Mouse (Mus musculus): ENCODE results near the gene Mcemp1.
A peak's percentile ranks its signal among the peaks of the same experiment; 100 is the strongest.

The Mcemp1 gene

GRCm38 (mm10) chr8:3665507-3665906, at the start of gene Mcemp1:
TSS of gene Mcemp1 (plus strand) at chr8:3665754.
- no peak for DNase-seq (ENCODE audit: low read depth)

GRCm38 (mm10) chr8:3621199-3621970, 44.2 kb upstream of the Mcemp1 start, which contains the start of the genes Xab2 and Pet100:
TSS of gene Xab2 (minus strand) at chr8:3621316.
TSS of gene Pet100 (plus strand) at chr8:3621548.
- peak; percentile 100 for DNase-seq (ENCODE audit: low read depth)

GRCm38 (mm10) chr8:3622119-3622518, 43.4 kb upstream of the Mcemp1 start:
- DNase-seq (ENCODE audit: low read depth), result no peak

- DNase-seq (ENCODE audit: low read depth), result no peak
Measured at GRCm38 (mm10) chr8:3625445-3625844, 40.1 kb upstream of the Mcemp1 start, which contains the start of gene Pcp2. TSS of gene Pcp2 (minus strand) at chr8:3625545.

GRCm38 (mm10) chr8:3626971-3627370, 38.6 kb upstream of the Mcemp1 start:
- DNase-seq (ENCODE audit: low read depth), result no peak

- peak; percentile 73 for DNase-seq (ENCODE audit: low read depth)
Measured at GRCm38 (mm10) chr8:3628014-3628413, 37.5 kb upstream of the Mcemp1 start.

- peak; percentile 94 for DNase-seq (ENCODE audit: low read depth)
Measured at GRCm38 (mm10) chr8:3630647-3631477, 34.7 kb upstream of the Mcemp1 start, which contains the start of gene Stxbp2. TSS of gene Stxbp2 (plus strand) at chr8:3630955.

GRCm38 (mm10) chr8:3631478-3631875, 34.1 kb upstream of the Mcemp1 start:
- peak; percentile 59 for DNase-seq (ENCODE audit: low read depth)

GRCm38 (mm10) chr8:3645804-3646203, 19.8 kb upstream of the Mcemp1 start:
- peak; percentile 66 for DNase-seq (ENCODE audit: low read depth)

- DNase-seq (ENCODE audit: low read depth), result no peak
Measured at GRCm38 (mm10) chr8:3646824-3647531, 18.6 kb upstream of the Mcemp1 start.

GRCm38 (mm10) chr8:3647561-3647960, 18.0 kb upstream of the Mcemp1 start:
- no peak for DNase-seq (ENCODE audit: low read depth)

- DNase-seq (ENCODE audit: low read depth), result no peak
Measured at GRCm38 (mm10) chr8:3648268-3648667, 17.3 kb upstream of the Mcemp1 start.

- DNase-seq (ENCODE audit: low read depth), result no peak
Measured at GRCm38 (mm10) chr8:3648990-3649389, 16.6 kb upstream of the Mcemp1 start.

- no peak for DNase-seq (ENCODE audit: low read depth)
Measured at GRCm38 (mm10) chr8:3652845-3653244, 12.7 kb upstream of the Mcemp1 start.

- DNase-seq (ENCODE audit: low read depth), result no peak
Measured at GRCm38 (mm10) chr8:3654726-3655508, 10.6 kb upstream of the Mcemp1 start.

- DNase-seq (ENCODE audit: low read depth), result no peak
Measured at GRCm38 (mm10) chr8:3655526-3655925, 10.0 kb upstream of the Mcemp1 start, which contains the start of gene Retn. TSS of gene Retn (plus strand) at chr8:3655770.

GRCm38 (mm10) chr8:3656725-3657381, 8.7 kb upstream of the Mcemp1 start:
- DNase-seq (ENCODE audit: low read depth), result no peak

GRCm38 (mm10) chr8:3660889-3661288, 4.7 kb upstream of the Mcemp1 start:
- DNase-seq (ENCODE audit: low read depth), result no peak

- DNase-seq (ENCODE audit: low read depth), result no peak
Measured at GRCm38 (mm10) chr8:3664405-3664804, 1.1 kb upstream of the Mcemp1 start.

GRCm38 (mm10) chr8:3670388-3670787, 4.8 kb downstream of the Mcemp1 start:
- DNase-seq (ENCODE audit: low read depth), result peak; percentile 64

Measured in induced T-regulatory cell, adult 2 months (primary cell).